Comparison of ENCODE assay signal across 13 mouse cellular contexts in the genomic region with DNA sequence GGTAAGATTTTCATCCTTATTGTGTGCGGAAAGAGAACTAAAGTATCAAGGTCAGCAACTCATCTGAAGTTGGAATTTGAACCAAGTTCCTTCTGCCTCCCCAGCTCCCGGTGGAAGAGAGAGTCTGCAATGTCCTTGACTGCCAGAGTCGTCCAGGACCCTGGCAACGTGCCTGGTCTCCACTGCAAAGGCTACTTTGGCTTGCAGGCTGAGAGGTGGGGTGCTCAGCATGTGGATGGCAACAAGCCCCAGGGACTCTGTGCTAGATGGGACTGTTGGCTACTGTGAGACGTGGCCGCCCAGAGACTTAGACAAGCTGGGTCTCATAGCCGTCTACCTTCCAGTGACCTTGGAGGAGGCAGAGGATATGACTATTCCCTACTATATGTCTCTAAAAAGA. TPM values are rescaled to one million over a fixed set of nuclear protein-coding genes. Genes with fewer than 3 reads are reported as not detected.
DNase-seq lines count a peak whose midpoint lies in the region; ATAC-seq and TF ChIP-seq lines count a peak whose summit lies in the region.
"Had no signal": no experiment of that assay in that cellular context is flagged by ENCODE, and none has a peak within 500 bp of the region (broad histone marks: within the 10 kb centered on the region; RNA-seq: fewer than 3 reads in every experiment).

No protein-coding gene starts in this region.

- H3K9me3 ChIP-seq in kidney, embryonic 16.5 days (ENCODE audit: low read length), result no peaks in the 10 kb centered on the region
- no peaks in the 10 kb centered on the region for H3K9me3 ChIP-seq in hindbrain, embryonic 13.5 days
- H3K9me3 ChIP-seq: liver, embryonic 15.5 days had no signal

- 76% methylated on average over 7 of the region's 7 CpGs for WGBS in kidney, embryonic 16.5 days
- WGBS in cerebellum, adult 2 months, result 32% methylated on average over 7 of the region's 7 CpGs
- 85% methylated on average over 7 of the region's 7 CpGs for WGBS in hindbrain, embryonic 13.5 days

- TF ChIP-seq POLR2A in cerebellum, adult 2 months (IDR thresholded peaks at IDR 0.05; ENCODE audit: borderline replicate concordance, insufficient read depth, low read length), result no peak

- H3K4me3 ChIP-seq in kidney, embryonic 16.5 days (ENCODE audit: low read length), result no peak overlapping the region
- no peak overlapping the region for H3K4me3 ChIP-seq in cerebellum, adult 2 months (replicated peaks; ENCODE audit: insufficient read depth, low read depth, low read length)
- H3K4me3 ChIP-seq in hindbrain, embryonic 13.5 days, result no peak overlapping the region
- H3K4me3 ChIP-seq: liver, embryonic 15.5 days had no signal

- no peak overlapping the region for H3K4me2 ChIP-seq in kidney, embryonic 16.5 days (replicated peaks; ENCODE audit: low read depth, low read length)
- no peak overlapping the region for H3K4me2 ChIP-seq in hindbrain, embryonic 13.5 days
- H3K4me2 ChIP-seq: liver, embryonic 15.5 days had no signal

- no peak overlapping the region for H3K9ac ChIP-seq in kidney, embryonic 16.5 days (replicated peaks; ENCODE audit: low read length)
- no peak overlapping the region for H3K9ac ChIP-seq in hindbrain, embryonic 13.5 days
- H3K9ac ChIP-seq: liver, embryonic 15.5 days had no signal

- H3K4me1 ChIP-seq in kidney, embryonic 16.5 days (ENCODE audit: insufficient read depth, low read length), result peaks cover 5% of the 10 kb centered on the region; the same call in 1 of the 2 replicates
- peaks cover 16% of the 10 kb centered on the region for H3K4me1 ChIP-seq in cerebellum, adult 2 months (ENCODE audit: control insufficient read depth, insufficient read depth, low read length)
- peaks cover 9% of the 10 kb centered on the region; the same call in 1 of the 2 replicates for H3K4me1 ChIP-seq in hindbrain, embryonic 13.5 days (replicated peaks)
- H3K4me1 ChIP-seq: liver, embryonic 15.5 days had no signal

- no peak overlapping the region for H3K27ac ChIP-seq in kidney, embryonic 16.5 days (ENCODE audit: low read length)
- H3K27ac ChIP-seq in cerebellum, adult 2 months (ENCODE audit: insufficient read depth, low read length), result no peak overlapping the region
- no peak overlapping the region for H3K27ac ChIP-seq in hindbrain, embryonic 13.5 days
- H3K27ac ChIP-seq: liver, embryonic 15.5 days had no signal

- no peak for ATAC-seq in kidney, embryonic 16.5 days (ENCODE audit: low FRiP score, low TSS enrichment)
- ATAC-seq in hindbrain, embryonic 13.5 days (ENCODE audit: low FRiP score), result no peak
- ATAC-seq: activated CD4-positive, CD25-positive, alpha-beta regulatory T cell, adult 4 months had no signal

- H3K36me3 ChIP-seq in kidney, embryonic 16.5 days (ENCODE audit: insufficient read depth, low read length), result no peaks in the 10 kb centered on the region
- H3K36me3 ChIP-seq in hindbrain, embryonic 13.5 days, result no peaks in the 10 kb centered on the region
- H3K36me3 ChIP-seq: liver, embryonic 15.5 days had no signal

- H3K27me3 ChIP-seq in kidney, embryonic 16.5 days (ENCODE audit: insufficient read depth, low read length), result no peaks in the 10 kb centered on the region
- H3K27me3 ChIP-seq in cerebellum, adult 2 months (ENCODE audit: control insufficient read depth, insufficient read depth, low read length), result no peaks in the 10 kb centered on the region
- H3K27me3 ChIP-seq in hindbrain, embryonic 13.5 days, result no peaks in the 10 kb centered on the region
- H3K27me3 ChIP-seq: liver, embryonic 15.5 days had no signal

- intact Hi-C loops in heart, postnatal 25 days (cut with DNase I), result no loop called here

- no peak for TF ChIP-seq CTCF in cerebellum, adult 2 months (IDR thresholded peaks at IDR 0.05; ENCODE audit: borderline replicate concordance, insufficient read depth, low read depth, low read length)

- DNase-seq in kidney, adult 9 months, result peak; percentile 19
- peak; percentile 81 for DNase-seq in adrenal gland, adult 2 months
- DNase-seq in cerebellum, adult 2 months, result peak; percentile 47 to 62
- DNase-seq in heart, postnatal 25 days (ENCODE audit: low spot score), result peak; percentile 6
- DNase-seq in frontal cortex, postnatal 25 days (ENCODE audit: low spot score in 2 of 2), result no peak
- no peak for DNase-seq in thymus, postnatal 0 days (ENCODE audit: low spot score)
- DNase-seq: layer of hippocampus, postnatal 36 days had no signal

RNA-seq across cellular contexts. Expression of gene 1700012A03Rik, which starts 33.2 kb away (rescaled TPM):
- polyA plus RNA-seq in kidney, embryonic 16.5 days (2015; fragmentation: Nextera tagmentation; extraction: Ambion mirVana), result not detected in 2 replicates
- not detected for total RNA-seq in adrenal gland, adult 2 months (2021)
- not detected in 2 replicates for polyA plus RNA-seq in adrenal gland, adult 2 months (2012; rRNA removed)
- not detected in 2 replicates for polyA plus RNA-seq in cerebellum, adult 2 months (2012; rRNA removed)
- total RNA-seq in heart, postnatal 25 days (2021), result not detected
- polyA plus RNA-seq in thymus, postnatal 0 days (2015; fragmentation: Nextera tagmentation; extraction: Ambion mirVana), result not detected in 2 replicates
- polyA plus RNA-seq in hindbrain, embryonic 13.5 days (2015; fragmentation: Nextera tagmentation; extraction: Ambion mirVana), result not detected in 2 replicates
- total RNA-seq: layer of hippocampus, postnatal 36 days; neutrophil, adult 5-6 weeks had no signal
- polyA plus RNA-seq: activated CD4-positive, CD25-positive, alpha-beta regulatory T cell, adult 4 months; embryonic facial prominence, embryonic 14.5 days; liver, embryonic 15.5 days had no signal

Comparison
In these comparisons a context has a peak if more than half of its experiments do, and no peak if none do; other contexts are left out.
1. DNase-seq: peak in kidney, adult 9 months (single experiment), adrenal gland, adult 2 months (single experiment), cerebellum, adult 2 months (2 of 2) and heart, postnatal 25 days (single experiment); none in frontal cortex, postnatal 25 days (0 of 2) and thymus, postnatal 0 days (single experiment).